Mouse (Mus musculus) midbrain, embryonic 15.5 days (tissue): ENCODE results near the gene Fgf10. TPM values are rescaled to one million over a fixed set of nuclear protein-coding genes. Genes with fewer than 3 reads are reported as not detected.

Experiments used
- ATAC-seq: fragments of 200-750 bp; cut with Nextera tagmentation; replicated peaks from 2 replicates; pipeline ENCODE4 v1.8.0; 2017; ENCODE audit warnings: moderate TSS enrichment
- H3K27ac ChIP-seq: fragments of 300-500 bp; sonication (generic); 2 replicates; pipeline ENCODE4 v1.5.1; 2015; ENCODE audit warnings: mild to moderate bottlenecking, inconsistent platforms
- H3K27me3 ChIP-seq: fragments of 300-500 bp; sonication (generic); replicated peaks from 2 replicates; pipeline ENCODE4 v1.6.1; 2015; ENCODE audit warnings: inconsistent platforms
- H3K36me3 ChIP-seq: fragments of 300-500 bp; sonication (generic); replicated peaks from 2 replicates; pipeline ENCODE4 v1.6.1; 2015; ENCODE audit warnings: inconsistent platforms
- H3K4me1 ChIP-seq: fragments of 300-500 bp; sonication (generic); 2 replicates; pipeline ENCODE4 v1.6.1; 2015; ENCODE audit warnings: inconsistent platforms
- H3K4me2 ChIP-seq: fragments of 300-500 bp; sonication (generic); 2 replicates; pipeline ENCODE4 v1.6.1; 2015; ENCODE audit warnings: inconsistent platforms, mild to moderate bottlenecking, moderate library complexity
- H3K4me3 ChIP-seq: fragments of 300-500 bp; sonication (generic); 2 replicates; pipeline ENCODE4 v1.5.1; 2015; ENCODE audit warnings: mild to moderate bottlenecking, inconsistent platforms
- H3K9ac ChIP-seq: fragments of 300-500 bp; sonication (generic); 2 replicates; pipeline ENCODE4 v1.6.1; 2015; ENCODE audit warnings: mild to moderate bottlenecking, inconsistent platforms
- H3K9me3 ChIP-seq: fragments of 300-500 bp; sonication (generic); 2 replicates; pipeline ENCODE4 v1.6.1; 2016; ENCODE audit warnings: inconsistent platforms
- WGBS: fragments of 180-500 bp; shearing (Covaris S2); methylation state at CpG from one replicate; pipeline ENCODE4 v1.1.7; 2015; ENCODE audit warnings: mixed read lengths; 5-methylcytosine and 5-hydroxymethylcytosine counted together
- polyA plus RNA-seq: library from polyadenylated mRNA; unstranded; fragments of >200 nt; fragmentation: Nextera tagmentation; extraction: Ambion mirVana; gene quantifications from 2 replicates; pipeline ENCODE4 v1.2.1, GENCODE M21; 2015

Gene Fgf10
- polyA plus RNA-seq = 0.72 and 2.1 TPM in 2 replicates

DNA sequence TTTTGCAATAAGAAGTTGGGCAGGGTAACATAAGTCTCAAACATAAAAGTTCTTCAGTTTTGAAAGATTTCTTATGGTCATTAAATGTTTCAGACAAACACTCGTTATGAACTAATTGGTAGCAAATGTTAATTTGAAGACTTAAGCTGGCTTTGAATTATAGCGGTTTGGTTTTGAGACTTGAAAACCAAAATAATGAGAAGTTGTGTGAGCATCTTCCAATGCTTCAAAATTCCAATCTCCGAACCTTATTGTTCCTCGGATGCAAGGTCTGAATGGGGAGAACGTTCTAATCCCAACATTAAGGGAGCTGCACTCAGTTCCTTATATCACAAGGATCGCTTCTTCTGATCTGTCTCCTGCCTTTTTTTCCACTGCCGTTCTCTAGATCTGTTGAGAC, at the start of gene Fgf10:
Gene Fgf10, plus strand, starts transcription at position 301 of the 400 bp plus-strand sequence.
- H3K4me1 ChIP-seq = no peaks in the 10 kb centered on the region
- 36% methylated on average over 7 of the region's 7 CpGs for WGBS
- no peaks in the 10 kb centered on the region for H3K9me3 ChIP-seq
- no peaks in the 10 kb centered on the region for H3K36me3 ChIP-seq
- no peak for ATAC-seq
- no peak within 1 kb of the TSS for H3K4me2 ChIP-seq
- H3K4me3 ChIP-seq = no peak within 1 kb of the TSS
- no peaks in the 10 kb centered on the region for H3K27me3 ChIP-seq
- H3K9ac ChIP-seq = no peak within 1 kb of the TSS
- no peak within 1 kb of the TSS for H3K27ac ChIP-seq

DNA sequence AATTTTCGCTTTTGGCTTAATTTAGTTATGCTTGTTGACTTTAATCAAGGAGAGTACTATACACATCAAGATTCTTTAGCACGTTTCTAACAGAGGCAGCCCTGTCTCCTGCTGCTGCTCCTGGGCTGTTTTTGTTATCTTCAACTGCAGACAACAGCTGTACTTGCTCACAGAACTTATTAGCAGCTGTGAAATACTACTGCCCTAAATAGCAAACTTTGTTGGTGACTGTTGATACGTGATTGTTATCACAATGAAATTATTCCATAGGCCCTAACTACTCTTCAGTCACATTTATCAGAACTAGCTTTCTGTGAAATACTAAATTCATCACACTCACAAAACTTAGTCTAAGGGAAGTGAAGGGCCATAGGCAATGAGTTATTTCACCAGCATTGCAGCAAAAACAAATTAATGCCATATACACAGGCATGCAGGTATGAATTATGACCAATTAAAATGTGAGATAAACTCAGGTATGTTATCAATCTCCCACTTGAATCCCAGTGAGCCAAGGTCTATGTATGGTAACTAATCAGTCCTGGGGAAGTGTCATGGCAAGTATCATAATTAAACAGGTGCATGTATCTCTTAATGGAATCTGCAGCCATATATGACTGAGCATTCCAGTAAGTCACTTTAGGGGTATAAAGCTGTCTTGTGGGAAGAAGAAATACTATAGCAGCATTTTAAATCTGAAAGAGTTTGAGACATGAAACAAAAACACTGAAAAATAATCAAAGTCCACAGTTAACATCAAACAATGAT, 39.7 kb upstream of the Fgf10 start:
- no peaks in the 10 kb centered on the region for H3K4me1 ChIP-seq
- no peak for ATAC-seq
- no peaks in the 10 kb centered on the region for H3K9me3 ChIP-seq
- WGBS = 58% methylated on average over 3 of the region's 3 CpGs
- no peaks in the 10 kb centered on the region for H3K27me3 ChIP-seq
- no peak overlapping the region for H3K27ac ChIP-seq
- H3K36me3 ChIP-seq = no peaks in the 10 kb centered on the region
- H3K9ac ChIP-seq = no peak overlapping the region
- H3K4me3 ChIP-seq = no peak overlapping the region
- H3K4me2 ChIP-seq = no peak overlapping the region

DNA sequence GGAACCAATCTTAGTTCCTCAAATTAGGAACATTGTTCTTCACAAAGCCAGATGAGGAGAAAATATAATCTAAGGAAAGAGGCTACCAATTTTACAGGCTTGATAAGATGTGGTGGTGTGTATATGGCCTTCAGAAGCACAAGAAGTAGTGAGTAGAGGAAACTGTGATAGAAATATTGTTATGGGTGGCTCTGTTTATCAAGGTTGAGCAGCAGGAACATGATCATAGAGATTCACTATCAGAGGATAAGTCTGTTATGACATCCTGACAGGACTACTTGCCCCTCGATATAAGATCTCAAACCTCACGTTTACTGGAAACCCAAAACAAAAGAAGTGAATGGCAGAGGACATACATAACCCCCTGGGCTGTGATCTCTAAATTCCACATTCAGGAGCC, 38.1 kb upstream of the Fgf10 start:
- Histone ChIP-seq H3K9me3 (no peaks in the 10 kb centered on the region), H3K36me3 (no peaks in the 10 kb centered on the region), H3K27me3 (no peaks in the 10 kb centered on the region), H3K4me1 (no peaks in the 10 kb centered on the region), H3K4me3 (no peak overlapping the region), H3K9ac (no peak overlapping the region), H3K4me2 (no peak overlapping the region), H3K27ac (no peak overlapping the region)
- no peak for ATAC-seq
- WGBS = 83% methylated on average over 2 of the region's 2 CpGs

DNA sequence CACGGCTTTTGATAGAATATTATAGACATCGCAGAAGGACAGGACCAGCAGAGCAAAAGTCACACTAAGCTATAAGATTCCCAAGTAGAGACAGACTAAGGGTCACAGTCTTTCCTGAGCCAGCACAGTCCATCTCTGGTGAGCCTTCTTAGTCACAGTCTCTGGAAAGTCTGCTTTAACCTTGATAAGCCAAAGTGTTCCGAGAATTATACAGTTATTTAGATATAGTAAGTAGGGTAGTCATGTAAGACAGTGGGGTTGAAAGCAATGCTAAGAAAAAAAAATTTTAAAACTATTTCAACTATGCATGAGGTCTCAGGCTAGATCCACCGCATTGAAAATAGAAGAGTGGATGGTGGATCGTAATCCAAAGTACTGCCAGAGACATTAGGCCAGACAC, 33.5 kb upstream of the Fgf10 start:
- Histone ChIP-seq H3K9me3 (no peaks in the 10 kb centered on the region), H3K4me1 (no peaks in the 10 kb centered on the region), H3K9ac (no peak overlapping the region), H3K4me2 (no peak overlapping the region), H3K27ac (no peak overlapping the region), H3K27me3 (no peaks in the 10 kb centered on the region), H3K4me3 (no peak overlapping the region), H3K36me3 (no peaks in the 10 kb centered on the region)
- no peak for ATAC-seq
- 91% methylated on average over 5 of the region's 5 CpGs for WGBS

DNA sequence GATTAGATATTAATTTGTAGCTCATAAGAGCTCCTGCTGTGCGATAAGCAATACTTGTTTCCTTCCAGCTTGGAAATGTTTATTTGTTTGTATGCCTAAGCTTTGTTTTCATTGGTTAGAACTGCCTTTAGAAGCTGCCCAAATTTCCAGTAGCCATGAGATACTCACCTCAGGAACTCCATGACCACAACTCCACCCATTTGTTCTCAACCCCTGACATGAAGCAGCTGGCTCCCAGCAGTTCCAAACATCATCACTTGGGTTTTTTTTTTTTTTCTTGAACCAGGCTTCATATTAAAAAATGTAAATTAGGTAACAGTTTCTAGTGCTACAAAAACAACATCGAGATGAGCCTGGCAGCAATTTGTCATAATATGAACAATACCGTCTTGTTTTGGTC, 27.0 kb upstream of the Fgf10 start:
- ATAC-seq = no peak
- no peaks in the 10 kb centered on the region for H3K9me3 ChIP-seq
- no peak overlapping the region for H3K9ac ChIP-seq
- H3K36me3 ChIP-seq = no peaks in the 10 kb centered on the region
- H3K4me1 ChIP-seq = no peaks in the 10 kb centered on the region
- H3K4me3 ChIP-seq = no peak overlapping the region
- no peaks in the 10 kb centered on the region for H3K27me3 ChIP-seq
- no peak overlapping the region for H3K4me2 ChIP-seq
- WGBS = 92% methylated on average over 3 of the region's 3 CpGs
- no peak overlapping the region for H3K27ac ChIP-seq

DNA sequence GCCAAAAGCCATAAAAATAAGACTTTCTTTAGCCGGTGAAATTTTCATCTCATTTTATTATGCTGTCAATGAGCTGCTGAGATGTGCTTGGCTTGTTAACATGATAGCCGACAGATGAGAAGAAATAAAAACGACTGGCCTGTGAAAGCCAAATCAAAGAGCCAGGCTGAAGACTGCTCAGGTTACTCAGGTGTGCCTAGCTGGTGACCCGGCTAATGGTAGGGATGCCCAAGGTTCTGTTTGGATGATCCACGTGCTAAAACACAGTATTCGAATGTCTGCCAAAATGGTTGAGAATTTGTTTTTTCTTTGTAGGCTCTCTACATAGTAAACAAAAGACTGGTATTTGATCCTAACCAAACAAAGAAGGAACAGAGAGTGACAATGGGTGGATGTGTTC, 26.5 kb upstream of the Fgf10 start:
- Histone ChIP-seq H3K4me3 (no peak overlapping the region), H3K4me2 (no peak overlapping the region), H3K27me3 (no peaks in the 10 kb centered on the region), H3K36me3 (no peaks in the 10 kb centered on the region), H3K9me3 (no peaks in the 10 kb centered on the region), H3K9ac (no peak overlapping the region), H3K4me1 (no peaks in the 10 kb centered on the region), H3K27ac (no peak overlapping the region)
- WGBS = 84% methylated on average over 6 of the region's 6 CpGs
- no peak for ATAC-seq

DNA sequence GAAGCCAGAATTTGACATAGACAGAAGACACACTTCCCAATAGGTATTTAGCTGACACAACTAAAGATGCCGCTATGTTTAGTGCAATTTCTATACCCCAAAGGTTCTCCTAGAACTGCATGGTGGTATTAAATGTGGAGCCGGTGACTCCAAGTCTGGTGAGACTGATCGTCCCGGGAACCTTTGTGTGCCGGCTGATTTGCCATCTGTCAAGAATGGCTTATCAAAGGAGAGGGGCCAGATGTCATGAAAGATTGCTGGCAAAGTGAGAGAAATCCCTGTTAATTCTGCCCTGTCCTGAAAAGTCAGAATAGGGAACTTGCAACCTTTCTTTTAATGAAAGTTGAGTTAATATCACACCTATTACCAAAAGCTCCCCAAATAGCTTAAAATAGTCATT, 12.6 kb upstream of the Fgf10 start:
- Histone ChIP-seq H3K36me3 (no peaks in the 10 kb centered on the region), H3K27ac (no peak overlapping the region), H3K4me1 (no peaks in the 10 kb centered on the region), H3K9ac (no peak overlapping the region), H3K4me2 (no peak overlapping the region), H3K27me3 (no peaks in the 10 kb centered on the region), H3K9me3 (no peaks in the 10 kb centered on the region), H3K4me3 (no peak overlapping the region)
- 50% methylated on average over 5 of the region's 5 CpGs for WGBS
- no peak for ATAC-seq

DNA sequence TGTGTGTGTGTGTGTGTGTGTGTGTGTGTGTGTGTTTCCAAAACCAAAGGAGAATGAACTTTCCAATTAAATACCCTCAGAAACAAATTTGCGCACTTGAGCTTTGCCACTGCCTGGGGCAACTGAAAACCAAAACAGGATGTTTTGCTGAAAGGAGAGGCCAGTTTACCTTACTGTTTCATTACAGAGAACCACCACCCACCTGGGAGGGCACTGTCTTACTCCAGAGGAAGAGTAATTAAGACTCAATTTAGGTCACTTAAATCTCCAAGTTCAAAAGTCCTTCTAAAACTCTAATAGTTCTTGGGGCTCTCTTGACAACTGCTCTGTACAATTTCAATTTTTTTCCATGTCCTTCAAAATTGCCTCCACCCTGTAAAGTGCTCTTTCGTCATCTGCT, 11.6 kb upstream of the Fgf10 start:
- Histone ChIP-seq H3K4me3 (no peak overlapping the region), H3K9ac (no peak overlapping the region)
- 94% methylated on average over 2 of the region's 2 CpGs for WGBS

DNA sequence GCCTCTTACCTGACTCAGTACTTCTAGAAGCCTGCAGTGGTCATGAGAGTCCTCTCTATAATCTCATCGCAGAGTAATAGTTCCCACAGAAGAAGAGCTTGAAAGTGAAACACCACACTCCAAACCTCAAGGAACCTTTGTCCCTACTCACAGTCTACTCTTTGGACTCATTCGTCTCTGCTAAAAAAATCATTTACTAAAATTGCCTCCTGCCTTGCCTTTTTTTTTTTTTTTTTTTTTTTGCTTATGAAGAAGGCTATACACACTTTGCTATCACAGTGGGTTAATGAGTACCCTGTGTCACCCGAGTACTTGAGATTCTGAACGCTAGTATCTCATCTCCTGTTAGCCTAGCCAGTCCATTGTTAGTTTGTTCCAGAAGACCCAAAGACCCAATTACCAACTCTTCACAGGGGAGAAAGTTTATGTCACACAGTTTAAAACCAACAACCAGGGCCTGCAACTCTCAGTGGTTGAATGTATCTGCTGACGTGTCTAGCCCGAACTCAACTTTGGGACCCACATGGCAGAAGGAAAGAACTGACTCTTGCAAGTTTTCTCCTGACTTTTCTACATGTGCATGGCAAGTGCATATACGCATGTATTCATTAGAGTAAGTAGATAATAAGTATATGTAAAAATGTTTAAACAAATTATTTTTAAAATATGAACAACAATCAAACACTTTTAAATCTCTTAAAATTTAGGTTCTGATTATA, 10.8 kb upstream of the Fgf10 start:
- H3K36me3 ChIP-seq = no peaks in the 10 kb centered on the region
- no peaks in the 10 kb centered on the region for H3K4me1 ChIP-seq
- 95% methylated on average over 7 of the region's 7 CpGs for WGBS
- H3K4me3 ChIP-seq = no peak overlapping the region
- H3K27ac ChIP-seq = no peak overlapping the region
- no peaks in the 10 kb centered on the region for H3K9me3 ChIP-seq
- H3K4me2 ChIP-seq = no peak overlapping the region
- no peak overlapping the region for H3K9ac ChIP-seq
- ATAC-seq = no peak
- no peaks in the 10 kb centered on the region for H3K27me3 ChIP-seq

More for the DNA sequence above, 11.6 kb upstream of the Fgf10 start:
- H3K4me1 ChIP-seq = no peaks in the 10 kb centered on the region
- no peak overlapping the region for H3K27ac ChIP-seq
- H3K36me3 ChIP-seq = no peaks in the 10 kb centered on the region
- H3K9me3 ChIP-seq = no peaks in the 10 kb centered on the region
- no peak for ATAC-seq
- no peaks in the 10 kb centered on the region for H3K27me3 ChIP-seq
- no peak overlapping the region for H3K4me2 ChIP-seq

DNA sequence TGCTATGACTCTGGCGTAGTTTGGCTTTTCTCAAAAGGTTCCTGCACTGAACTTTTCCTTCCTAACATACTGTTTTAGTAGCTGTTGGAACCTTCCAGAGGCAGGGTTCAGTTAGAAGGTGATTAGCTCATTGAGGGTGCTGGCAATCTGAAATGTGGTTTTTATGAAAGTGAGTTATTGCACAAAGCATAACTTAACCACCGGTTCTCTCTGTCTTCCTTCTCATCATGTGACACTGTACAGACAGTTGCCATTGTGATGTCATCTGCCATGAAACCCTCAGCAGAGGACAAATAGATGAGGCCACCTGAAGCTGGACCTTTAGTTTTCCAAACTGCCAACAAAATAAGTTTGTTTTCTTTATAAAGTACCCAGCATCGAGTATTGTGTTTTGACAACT, 7.9 kb upstream of the Fgf10 start:
- H3K4me1 ChIP-seq = no peaks in the 10 kb centered on the region
- no peak overlapping the region for H3K9ac ChIP-seq
- no peak overlapping the region for H3K4me3 ChIP-seq
- H3K36me3 ChIP-seq = no peaks in the 10 kb centered on the region
- H3K4me2 ChIP-seq = no peak overlapping the region
- H3K27ac ChIP-seq = no peak overlapping the region
- no peaks in the 10 kb centered on the region for H3K9me3 ChIP-seq
- no peak for ATAC-seq
- WGBS = 91% methylated on average over 3 of the region's 3 CpGs
- H3K27me3 ChIP-seq = no peaks in the 10 kb centered on the region

DNA sequence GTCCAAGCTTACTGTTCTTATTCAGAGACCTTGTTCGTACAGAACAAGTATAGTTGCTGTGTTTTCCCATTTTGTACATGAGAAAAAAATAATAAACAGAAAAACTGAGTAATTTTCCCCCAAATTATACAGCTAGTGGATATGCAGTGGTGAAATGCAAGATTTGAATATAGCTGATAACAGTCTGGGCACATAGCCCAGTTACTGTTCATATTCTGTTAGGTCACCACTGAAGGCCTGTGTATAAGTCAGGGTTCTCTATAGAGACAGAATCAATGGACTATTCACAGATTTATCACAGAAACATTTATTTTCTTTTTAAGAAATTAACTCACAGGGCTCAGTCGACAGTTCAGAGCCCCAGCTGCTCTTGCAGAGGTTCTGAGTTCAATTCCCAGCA, 4.7 kb upstream of the Fgf10 start:
- no peaks in the 10 kb centered on the region for H3K4me1 ChIP-seq
- H3K9ac ChIP-seq = no peak overlapping the region
- ATAC-seq = no peak
- no peak overlapping the region for H3K27ac ChIP-seq
- no peaks in the 10 kb centered on the region for H3K36me3 ChIP-seq
- 89% methylated on average over 2 of the region's 2 CpGs for WGBS
- no peak overlapping the region for H3K4me3 ChIP-seq
- no peaks in the 10 kb centered on the region for H3K27me3 ChIP-seq
- no peak overlapping the region for H3K4me2 ChIP-seq
- no peaks in the 10 kb centered on the region for H3K9me3 ChIP-seq

DNA sequence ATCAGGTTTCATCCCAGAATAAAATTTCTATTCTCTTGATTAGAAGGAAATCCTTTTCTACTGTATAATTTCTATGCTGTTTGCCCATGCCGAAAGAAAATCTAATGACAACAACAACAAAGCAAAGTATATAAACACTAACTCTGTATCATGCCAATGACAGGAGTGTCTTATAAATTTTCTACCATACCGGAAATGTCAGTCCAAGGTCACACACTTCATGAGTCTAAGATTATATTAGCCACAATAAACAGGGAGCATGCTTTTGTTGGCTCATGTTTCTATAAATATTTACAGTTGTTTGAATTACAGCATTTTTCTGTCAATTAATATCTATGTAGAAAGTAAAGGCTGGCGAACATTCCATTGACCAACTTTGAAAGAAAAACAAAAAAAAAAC, 9.6 kb downstream of the Fgf10 start:
- 91% methylated on average over 3 of the region's 3 CpGs for WGBS
- Histone ChIP-seq H3K4me3 (no peak overlapping the region), H3K36me3 (no peaks in the 10 kb centered on the region), H3K4me2 (no peak overlapping the region), H3K9me3 (no peaks in the 10 kb centered on the region), H3K4me1 (no peaks in the 10 kb centered on the region), H3K9ac (no peak overlapping the region), H3K27ac (no peak overlapping the region), H3K27me3 (no peaks in the 10 kb centered on the region)
- no peak for ATAC-seq

DNA sequence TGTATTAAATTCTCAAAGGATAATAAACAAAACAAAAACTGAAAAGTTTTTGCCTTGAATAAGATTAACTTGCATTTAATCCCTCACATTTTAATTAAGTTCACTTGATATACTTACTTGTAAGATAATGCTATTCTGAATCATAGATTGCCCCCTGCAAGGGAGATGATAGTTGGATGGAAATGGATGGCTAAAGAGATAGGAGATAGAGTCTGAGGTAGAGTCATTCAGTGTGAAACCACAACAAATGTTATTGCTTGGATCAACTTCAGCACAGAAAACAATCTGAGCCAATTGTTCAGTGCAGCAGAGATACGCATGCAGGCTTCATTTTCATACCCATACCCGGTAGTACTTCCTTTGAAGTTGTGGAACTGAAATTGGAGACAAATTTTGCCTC, 23.5 kb downstream of the Fgf10 start:
- no peak overlapping the region for H3K4me3 ChIP-seq
- H3K4me2 ChIP-seq = no peak overlapping the region
- no peaks in the 10 kb centered on the region for H3K36me3 ChIP-seq
- no peak overlapping the region for H3K27ac ChIP-seq
- H3K27me3 ChIP-seq = no peaks in the 10 kb centered on the region
- ATAC-seq = no peak
- no peaks in the 10 kb centered on the region for H3K9me3 ChIP-seq
- H3K4me1 ChIP-seq = no peaks in the 10 kb centered on the region
- 94% methylated on average over 2 of the region's 2 CpGs for WGBS
- no peak overlapping the region for H3K9ac ChIP-seq
